Mouse (Mus musculus) midbrain, postnatal 0 days (tissue): ENCODE measurements around the gene Ska2. TPM values are rescaled to one million over a fixed set of nuclear protein-coding genes. Genes with fewer than 3 reads are reported as not detected.

Experiments
- ATAC-seq: fragments of 200-750 bp; cut with Nextera tagmentation; 2 replicates; pipeline ENCODE4 v1.8.0; 2017; ENCODE audit warnings: moderate number of reproducible peaks, mild to moderate bottlenecking, moderate TSS enrichment, moderate library complexity; ENCODE audit not compliant: low FRiP score
- DNase-seq: peaks from one replicate; pipeline ENCODE4 v3.0.0-alpha.2; 2015; ENCODE audit warnings: low spot score
- H3K27ac ChIP-seq: fragments of 300-500 bp; sonication (generic); 2 replicates; pipeline ENCODE4 v1.5.1; 2014; ENCODE audit warnings: low read depth, mild to moderate bottlenecking, low read length, mixed read lengths
- H3K27me3 ChIP-seq: fragments of 300-500 bp; sonication (generic); 2 replicates; pipeline ENCODE4 v1.6.1; 2014; ENCODE audit warnings: low read length, control low read depth, mixed read lengths; ENCODE audit not compliant: insufficient read depth
- H3K36me3 ChIP-seq: fragments of 300-500 bp; sonication (generic); 2 replicates; pipeline ENCODE4 v1.6.1; 2014; ENCODE audit warnings: low read length, control low read depth, mixed read lengths; ENCODE audit not compliant: insufficient read depth
- H3K4me1 ChIP-seq: fragments of 300-500 bp; sonication (generic); 2 replicates; pipeline ENCODE4 v1.6.1; 2014; ENCODE audit warnings: mild to moderate bottlenecking, control low read depth, antibody characterized with exemption, low read length, mixed read lengths; ENCODE audit not compliant: insufficient read depth
- H3K4me2 ChIP-seq: fragments of 300-500 bp; sonication (generic); 2 replicates; pipeline ENCODE4 v1.6.1; 2014; ENCODE audit warnings: low read depth, mild to moderate bottlenecking, low read length, mixed read lengths; ENCODE audit not compliant: poor library complexity, severe bottlenecking
- H3K4me3 ChIP-seq: fragments of 300-500 bp; sonication (generic); 2 replicates; pipeline ENCODE4 v1.5.1; 2014; ENCODE audit warnings: low read depth, mild to moderate bottlenecking, low read length, moderate library complexity
- H3K9ac ChIP-seq: fragments of 300-500 bp; sonication (generic); replicated peaks from 2 replicates; pipeline ENCODE4 v1.6.1; 2014; ENCODE audit warnings: mild to moderate bottlenecking, low read length, moderate library complexity, mixed read lengths; ENCODE audit not compliant: poor library complexity, severe bottlenecking
- H3K9me3 ChIP-seq: fragments of 300-500 bp; sonication (generic); 2 replicates; pipeline ENCODE4 v1.6.1; 2016; ENCODE audit warnings: low read length, control low read depth
- CTCF ChIP-seq: IDR thresholded peaks from 2 replicates; pipeline ENCODE4 v1.5.1; 2016; ENCODE audit warnings: antibody characterized with exemption, mild to moderate bottlenecking
- WGBS: fragments of 180-500 bp; shearing (Covaris S2); extraction: QIAGEN DNeasy Blood & Tissue Kit; methylation state at CpG from one replicate; pipeline ENCODE4 v1.1.7; 2014; 5-methylcytosine and 5-hydroxymethylcytosine counted together
- polyA plus RNA-seq: library from polyadenylated mRNA; unstranded; fragments of >200 nt; fragmentation: Nextera tagmentation; extraction: Ambion mirVana; gene quantifications from 2 replicates; pipeline ENCODE4 v1.2.1, GENCODE M21; 2015
- total RNA-seq: library from RNA; depleted of rRNA; stranded (reverse); fragments of >200 nt; gene quantifications from 2 replicates; pipeline ENCODE4 v1.2.3, GENCODE M21; 2014

The Ska2 gene
- total and polyA plus RNA-seq, 2 experiments from 2014 or later, result 25.7 to 29.2 TPM

GRCm38 (mm10) chr11:87110172-87110909 lies 1.3 kb downstream of the Ska2 start:
- Histone ChIP-seq H3K36me3 (no peaks in the 10 kb centered on the region), H3K9ac (peak overlapping the region; percentile 92), H3K9me3 (no peaks in the 10 kb centered on the region), H3K27ac (peak overlapping the region; percentile 87), H3K4me1 (peaks cover 3% of the 10 kb centered on the region; the same call in 1 of the 2 replicates), H3K4me2 (peak overlapping the region; percentile 80), H3K4me3 (peak overlapping the region; percentile 92), H3K27me3 (no peaks in the 10 kb centered on the region)
- DNase-seq (no peak), ATAC-seq (no peak)
- no peak for TF ChIP-seq CTCF
- WGBS, result 4% methylated on average over 9 of the region's 9 CpGs

GRCm38 (mm10) chr11:87121864-87122263 lies 12.8 kb downstream of the Ska2 start:
- Histone ChIP-seq H3K27me3 (no peaks in the 10 kb centered on the region), H3K4me3 (no peak overlapping the region), H3K27ac (no peak overlapping the region), H3K4me1 (no peaks in the 10 kb centered on the region), H3K9me3 (no peaks in the 10 kb centered on the region), H3K9ac (no peak overlapping the region), H3K36me3 (peaks cover 16% of the 10 kb centered on the region; the same call in 1 of the 2 replicates), H3K4me2 (no peak overlapping the region)
- WGBS, result 68% methylated on average over 8 of the region's 8 CpGs
- TF ChIP-seq CTCF, result no peak
- DNase-seq, result no peak
- no peak for ATAC-seq

DNA sequence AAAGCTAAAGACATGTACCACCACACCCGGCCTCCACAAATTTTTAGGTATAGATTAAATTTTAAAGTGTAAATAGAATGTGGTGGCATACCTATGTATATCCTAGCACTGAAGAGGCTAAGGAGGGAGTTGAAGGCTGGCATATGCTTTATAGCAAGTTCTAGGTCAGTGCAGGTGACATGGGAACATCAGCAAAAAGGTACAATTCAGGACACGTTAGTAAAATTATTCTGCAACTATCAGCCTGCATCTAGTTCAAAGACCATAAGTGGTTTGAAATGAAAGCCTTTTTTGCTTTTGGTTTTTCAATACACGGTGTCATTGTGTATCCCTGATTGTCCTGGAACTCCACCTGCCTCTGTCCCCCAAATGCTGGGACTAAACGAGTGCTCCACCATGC lies 16.5 kb downstream of the Ska2 start:
- no peak overlapping the region for H3K9ac ChIP-seq
- 48% methylated on average over 4 of the region's 4 CpGs for WGBS

DNA sequence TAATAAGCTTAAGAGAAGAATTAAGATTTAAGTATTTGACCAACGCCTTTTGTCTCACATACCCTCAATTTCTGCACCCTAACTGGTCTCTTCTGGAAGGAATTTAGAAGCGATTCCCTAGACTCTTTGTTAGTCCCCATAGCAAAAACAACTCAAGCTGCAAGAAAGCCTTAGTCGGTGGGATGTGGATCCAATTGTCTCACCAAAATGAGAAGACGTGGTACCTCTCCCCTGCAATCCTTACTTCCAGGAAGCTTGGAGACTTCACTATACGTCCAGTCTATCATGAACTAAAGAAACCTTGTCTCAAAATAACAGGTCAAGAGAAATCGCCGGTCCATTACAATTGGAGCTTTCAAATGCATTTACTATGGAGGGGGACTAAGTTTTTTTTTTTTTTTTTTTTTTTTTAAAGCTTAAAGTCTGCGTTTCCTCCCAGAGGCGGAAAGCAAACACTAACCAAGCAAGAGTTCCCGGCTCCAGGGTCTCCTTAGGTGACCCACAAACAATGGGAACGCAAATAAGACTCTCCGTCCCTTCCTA lies 17.3 kb downstream of the Ska2 start:
- H3K4me3 ChIP-seq, result peak overlapping the region; percentile 98
- ATAC-seq, result no peak
- peak overlapping the region; percentile 91 for H3K9ac ChIP-seq
- H3K36me3 ChIP-seq, result peaks cover 9% of the 10 kb centered on the region; the same call in 1 of the 2 replicates
- TF ChIP-seq CTCF, result no peak
- H3K27ac ChIP-seq, result peak overlapping the region; percentile 88
- WGBS, result 2% methylated on average over 12 of the region's 12 CpGs
- DNase-seq, result peak; percentile 8
- H3K4me2 ChIP-seq, result peak overlapping the region; percentile 63
- peaks cover 11% of the 10 kb centered on the region; the same call in 1 of the 2 replicates for H3K4me1 ChIP-seq
- H3K9me3 ChIP-seq, result no peaks in the 10 kb centered on the region
- H3K27me3 ChIP-seq, result no peaks in the 10 kb centered on the region

More for the DNA sequence above, 16.5 kb downstream of the Ska2 start:
- Histone ChIP-seq H3K4me1 (peaks cover 11% of the 10 kb centered on the region; the same call in 1 of the 2 replicates), H3K36me3 (peaks cover 12% of the 10 kb centered on the region; the same call in 1 of the 2 replicates), H3K9me3 (no peaks in the 10 kb centered on the region), H3K27ac (no peak overlapping the region), H3K27me3 (no peaks in the 10 kb centered on the region), H3K4me3 (no peak overlapping the region), H3K4me2 (0 out of 2 replicates have a peak overlapping the region, but pooled peaks have one; percentile 63)
- no peak for DNase-seq
- no peak for ATAC-seq
- no peak for TF ChIP-seq CTCF

DNA sequence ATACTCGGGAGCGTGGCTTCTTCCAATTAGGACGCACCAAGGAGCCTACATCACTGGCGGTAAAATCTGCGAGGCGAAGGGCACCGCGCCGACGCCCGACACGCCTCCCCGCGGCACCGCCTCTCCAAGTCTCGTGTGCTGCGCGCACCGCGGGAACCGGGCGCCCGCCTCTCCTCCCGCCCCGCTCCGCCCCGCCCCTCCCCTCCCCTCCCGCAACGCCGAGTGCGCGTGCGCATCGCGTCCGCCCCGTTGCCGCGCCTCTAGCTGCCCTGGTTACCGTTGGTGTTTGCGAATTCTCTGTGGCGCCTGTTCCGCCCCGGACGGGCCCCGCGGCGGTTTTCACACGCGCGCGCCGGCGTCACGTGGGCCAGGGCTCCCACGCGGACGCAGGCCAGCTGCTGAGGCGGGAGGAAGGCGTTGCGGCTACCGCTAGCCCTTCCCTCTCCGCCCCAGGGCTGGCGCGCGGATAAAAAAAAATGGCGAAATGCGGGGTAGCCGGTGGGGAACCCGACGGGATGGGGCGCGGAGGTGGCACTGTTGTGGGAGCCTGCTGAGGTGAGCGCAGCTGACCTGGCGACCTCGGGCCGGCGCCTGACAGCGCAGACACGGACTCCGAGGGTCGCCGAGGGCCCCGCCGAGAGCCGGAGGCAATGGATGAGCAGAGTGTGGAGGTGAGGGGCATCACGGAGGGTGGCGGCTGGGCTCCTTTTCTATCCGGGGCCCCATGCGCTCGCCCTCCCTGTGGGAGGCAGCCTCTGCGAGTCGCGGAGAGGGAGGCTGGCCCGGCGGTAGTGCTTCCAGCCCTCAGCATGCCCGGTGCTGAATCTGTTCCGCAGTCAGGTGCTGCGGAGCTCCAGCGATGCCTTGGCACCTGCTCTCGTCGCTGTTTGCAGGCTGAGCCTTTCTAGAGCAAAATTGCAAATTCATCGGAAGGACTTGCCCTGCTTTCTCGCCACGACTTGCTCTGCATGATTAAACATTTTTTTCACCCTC lies 18.1 kb downstream of the Ska2 start, which contains the start of gene Trim37:
TSS of gene Trim37 (plus strand) at position 254 of the 993 bp plus-strand sequence.
- ATAC-seq (peak; percentile 93), DNase-seq (peak; percentile 94)
- Histone ChIP-seq H3K9ac (peak within 1 kb of the TSS; percentile 91), H3K36me3 (peaks cover 10% of the 10 kb centered on the region; the same call in 1 of the 2 replicates), H3K27ac (peak within 1 kb of the TSS; percentile 88), H3K4me3 (peak within 1 kb of the TSS; percentile 98), H3K9me3 (no peaks in the 10 kb centered on the region), H3K4me1 (peaks cover 11% of the 10 kb centered on the region; the same call in 1 of the 2 replicates), H3K4me2 (peak within 1 kb of the TSS; percentile 63), H3K27me3 (no peaks in the 10 kb centered on the region)
- WGBS, result under 1% methylated on average over 81 of the region's 105 CpGs
- no peak; the same call in 1 of the 2 replicates for TF ChIP-seq CTCF
